Mouse (Mus musculus) mammary gland, adult 2 months (tissue): ENCODE results near the gene Gm3685. TPM values are rescaled to one million over a fixed set of nuclear protein-coding genes. Genes with fewer than 3 reads are reported as not detected.

ENCODE experiments used
- polyA plus RNA-seq: library from polyadenylated mRNA; depleted of rRNA; stranded (reverse); fragments of >200 nt; gene quantifications from 2 replicates; pipeline ENCODE4 v1.2.3, GENCODE M21; 2012; ENCODE audit warnings: low replicate concordance; rRNA removed

Gm3685 gene
- not detected in 2 replicates for polyA plus RNA-seq

GRCm38 (mm10) chr14:7044870-7045269 is at the start of gene Gm3685:
Gm3685 (minus strand) TSS chr14:7044970.

GRCm38 (mm10) chr14:7026781-7027749 is 17.7 kb downstream of the Gm3685 start, which contains the start of gene Gm10406:
Gm10406 (minus strand) TSS chr14:7027449.

Other genes with a start within 250 kb of the Gm3685 start
- not detected in 2 replicates for gene Gm3642, start 204.7 kb downstream of the Gm3685 start, polyA plus RNA-seq
- 0.37 TPM in 1 of 2 replicates, not detected in the other for gene Gm3667, start 155.0 kb downstream of the Gm3685 start, polyA plus RNA-seq
- gene Gm6356, start 71.2 kb downstream of the Gm3685 start, polyA plus RNA-seq: not detected in 2 replicates
- 0.14 TPM in 1 of 2 replicates, not detected in the other for gene Gm10406, start 17.5 kb downstream of the Gm3685 start, polyA plus RNA-seq
- 0.13 TPM in 1 of 2 replicates, not detected in the other for gene Gm3696, start 55.7 kb upstream of the Gm3685 start, polyA plus RNA-seq
- gene Gm6676, start 80.4 kb upstream of the Gm3685 start, polyA plus RNA-seq: not detected in 2 replicates
- 0.17 TPM in 1 of 2 replicates, not detected in the other for gene Gm3512, start 129.6 kb upstream of the Gm3685 start, polyA plus RNA-seq
- gene Gm16434, start 149.6 kb upstream of the Gm3685 start, polyA plus RNA-seq: not detected in 2 replicates
- not detected in 2 replicates for gene Gm3727, start 219.7 kb upstream of the Gm3685 start, polyA plus RNA-seq